Mouse (Mus musculus): Measurements from ENCODE around the gene Olfml2b. TPM values are rescaled to one million over a fixed set of nuclear protein-coding genes. Genes with fewer than 3 reads are reported as not detected.

Gene Olfml2b
- polyA plus RNA-seq, 1 experiment from 2014 or later: 13.6 TPM

GRCm38 (mm10) chr1:170647971-170648514, 3.7 kb downstream of the Olfml2b start:
- no peak overlapping the region for H3K27ac ChIP-seq
- ATAC-seq (ENCODE audit: insufficient number of reproducible peaks, insufficient read depth, low FRiP score, low TSS enrichment): no peak
- peaks cover 15% of the 10 kb centered on the region for H3K4me1 ChIP-seq
- no peaks in the 10 kb centered on the region for H3K27me3 ChIP-seq
- H3K4me3 ChIP-seq: no peak overlapping the region
- H3K36me3 ChIP-seq: no peaks in the 10 kb centered on the region
- no peak overlapping the region for H3K9ac ChIP-seq
- 81% methylated on average over 6 of the region's 6 CpGs for WGBS
- H3K9me3 ChIP-seq: no peaks in the 10 kb centered on the region
- no peak overlapping the region for H3K4me2 ChIP-seq (replicated peaks)

- ATAC-seq (ENCODE audit: insufficient number of reproducible peaks, insufficient read depth, low FRiP score, low TSS enrichment): no peak
- no peak overlapping the region for H3K4me2 ChIP-seq (replicated peaks)
- peaks cover 5% of the 10 kb centered on the region for H3K4me1 ChIP-seq
- H3K36me3 ChIP-seq: no peaks in the 10 kb centered on the region
- no peaks in the 10 kb centered on the region for H3K27me3 ChIP-seq
- H3K9ac ChIP-seq: no peak overlapping the region
- H3K27ac ChIP-seq: no peak overlapping the region
- no peak overlapping the region for H3K4me3 ChIP-seq
- 72% methylated on average over 6 of the region's 6 CpGs for WGBS
- no peaks in the 10 kb centered on the region for H3K9me3 ChIP-seq
These were observed 6.9 kb downstream of the Olfml2b start for GRCm38 (mm10) chr1:170651046-170651723.

- H3K4me3 ChIP-seq: no peak overlapping the region
- ATAC-seq (ENCODE audit: insufficient number of reproducible peaks, insufficient read depth, low FRiP score, low TSS enrichment): no peak
- no peak overlapping the region for H3K27ac ChIP-seq
These were observed 7.8 kb downstream of the Olfml2b start for GRCm38 (mm10) chr1:170651989-170652740.

GRCm38 (mm10) chr1:170655280-170655917, 11.1 kb downstream of the Olfml2b start:
- no peak overlapping the region for H3K27ac ChIP-seq
- peak; percentile 68 for ATAC-seq (ENCODE audit: insufficient number of reproducible peaks, insufficient read depth, low FRiP score, low TSS enrichment)

More at GRCm38 (mm10) chr1:170651989-170652740, 7.8 kb downstream of the Olfml2b start:
- 72% methylated on average over 15 of the region's 15 CpGs for WGBS
- Histone ChIP-seq H3K9ac (no peak overlapping the region), H3K27me3 (no peaks in the 10 kb centered on the region), H3K4me1 (no peaks in the 10 kb centered on the region), H3K9me3 (no peaks in the 10 kb centered on the region), H3K4me2 (replicated peaks) (no peak overlapping the region), H3K36me3 (no peaks in the 10 kb centered on the region)

GRCm38 (mm10) chr1:170656518-170657227, 12.3 kb downstream of the Olfml2b start:
- no peak overlapping the region; the same call in 1 of the 2 replicates for H3K27ac ChIP-seq
- H3K27me3 ChIP-seq: no peaks in the 10 kb centered on the region; the same call in 1 of the 2 replicates
- no peaks in the 10 kb centered on the region for H3K36me3 ChIP-seq
- 78% methylated on average over 11 of the region's 11 CpGs for WGBS
- H3K4me2 ChIP-seq (replicated peaks): no peak overlapping the region
- no peak overlapping the region for H3K9ac ChIP-seq
- H3K9me3 ChIP-seq: no peaks in the 10 kb centered on the region
- ATAC-seq (ENCODE audit: insufficient number of reproducible peaks, insufficient read depth, low FRiP score, low TSS enrichment): no peak
- H3K4me1 ChIP-seq: no peaks in the 10 kb centered on the region
- H3K4me3 ChIP-seq: no peak overlapping the region

More at GRCm38 (mm10) chr1:170655280-170655917, 11.1 kb downstream of the Olfml2b start:
- H3K9ac ChIP-seq: no peak overlapping the region
- H3K4me2 ChIP-seq (replicated peaks): no peak overlapping the region
- no peaks in the 10 kb centered on the region for H3K36me3 ChIP-seq
- no peaks in the 10 kb centered on the region for H3K4me1 ChIP-seq
- H3K9me3 ChIP-seq: no peaks in the 10 kb centered on the region
- H3K27me3 ChIP-seq: no peaks in the 10 kb centered on the region; the same call in 1 of the 2 replicates
- whole genome bisulfite sequencing: 47% methylated on average over 5 of the region's 5 CpGs
- no peak overlapping the region for H3K4me3 ChIP-seq

- 52% methylated on average over 2 of the region's 2 CpGs for WGBS
- no peak overlapping the region for H3K27ac ChIP-seq
- no peaks in the 10 kb centered on the region for H3K36me3 ChIP-seq
- no peaks in the 10 kb centered on the region for H3K9me3 ChIP-seq
- no peak overlapping the region for H3K4me3 ChIP-seq
- H3K9ac ChIP-seq: no peak overlapping the region
- no peaks in the 10 kb centered on the region; the same call in 1 of the 2 replicates for H3K27me3 ChIP-seq
- no peak overlapping the region for H3K4me2 ChIP-seq (replicated peaks)
- no peaks in the 10 kb centered on the region for H3K4me1 ChIP-seq
- ATAC-seq (ENCODE audit: insufficient number of reproducible peaks, insufficient read depth, low FRiP score, low TSS enrichment): no peak
These were observed 12.8 kb downstream of the Olfml2b start for GRCm38 (mm10) chr1:170657228-170657521.

- Histone ChIP-seq H3K4me1 (no peaks in the 10 kb centered on the region), H3K4me2 (replicated peaks) (no peak overlapping the region), H3K36me3 (0 out of 2 replicates have a peak, but pooled peaks cover 3% of the 10 kb centered on the region), H3K27ac (no peak overlapping the region), H3K27me3 (no peaks in the 10 kb centered on the region; the same call in 1 of the 2 replicates), H3K9me3 (no peaks in the 10 kb centered on the region), H3K4me3 (no peak overlapping the region), H3K9ac (no peak overlapping the region)
- ATAC-seq (ENCODE audit: insufficient number of reproducible peaks, insufficient read depth, low FRiP score, low TSS enrichment): no peak
- 71% methylated on average over 13 of the region's 13 CpGs for WGBS
These were observed 13.4 kb downstream of the Olfml2b start for GRCm38 (mm10) chr1:170657643-170658314.

- Histone ChIP-seq H3K27ac (no peak overlapping the region), H3K9me3 (no peaks in the 10 kb centered on the region), H3K4me2 (replicated peaks) (no peak overlapping the region), H3K9ac (no peak overlapping the region), H3K4me3 (no peak overlapping the region), H3K36me3 (0 out of 2 replicates have a peak, but pooled peaks cover 8% of the 10 kb centered on the region), H3K27me3 (no peaks in the 10 kb centered on the region; the same call in 1 of the 2 replicates), H3K4me1 (no peaks in the 10 kb centered on the region)
- 76% methylated on average over 13 of the region's 13 CpGs for WGBS
- ATAC-seq (ENCODE audit: insufficient number of reproducible peaks, insufficient read depth, low FRiP score, low TSS enrichment): no peak
These were observed 14.9 kb downstream of the Olfml2b start for GRCm38 (mm10) chr1:170659260-170659659.

GRCm38 (mm10) chr1:170664620-170665185, 20.4 kb downstream of the Olfml2b start:
- no peak for ATAC-seq (ENCODE audit: insufficient number of reproducible peaks, insufficient read depth, low FRiP score, low TSS enrichment)
- Histone ChIP-seq H3K9me3 (no peaks in the 10 kb centered on the region), H3K4me3 (no peak overlapping the region), H3K27me3 (no peaks in the 10 kb centered on the region), H3K27ac (no peak overlapping the region), H3K36me3 (peaks cover 11% of the 10 kb centered on the region; the same call in 1 of the 2 replicates), H3K9ac (no peak overlapping the region), H3K4me1 (no peaks in the 10 kb centered on the region), H3K4me2 (replicated peaks) (no peak overlapping the region)
- 74% methylated on average over 11 of the region's 11 CpGs for WGBS

- Histone ChIP-seq H3K27me3 (no peaks in the 10 kb centered on the region), H3K4me2 (replicated peaks) (no peak overlapping the region), H3K9ac (no peak overlapping the region), H3K36me3 (peaks cover 16% of the 10 kb centered on the region; the same call in 1 of the 2 replicates), H3K27ac (no peak overlapping the region), H3K4me1 (no peaks in the 10 kb centered on the region), H3K9me3 (no peaks in the 10 kb centered on the region), H3K4me3 (no peak overlapping the region)
- WGBS: 72% methylated on average over 7 of the region's 7 CpGs
- ATAC-seq (ENCODE audit: insufficient number of reproducible peaks, insufficient read depth, low FRiP score, low TSS enrichment): no peak
These were observed 20.9 kb downstream of the Olfml2b start for GRCm38 (mm10) chr1:170665200-170665599.

All from embryonic facial prominence, embryonic 12.5 days (tissue).